Mouse (Mus musculus): ENCODE results near the gene Tmem86b.

Gene Tmem86b
- long read RNA-seq, experiment 1, partial matches to known transcripts = 0 of 1 reads
- long read RNA-seq, experiment 1, other reads (novel, unspliced or antisense) = 1 of 1 reads
- long read RNA-seq, experiment 2 = 0 reads

GRCm38 (mm10) chr7:4631031-4631430, at the start of gene Tmem86b:
Gene Tmem86b, minus strand, starts transcription at chr7:4631422.
- intact Hi-C loops (cut with DNase I) = no loop called here

GRCm38 (mm10) chr7:4675200-4675599, 44.0 kb upstream of the Tmem86b start:
- intact Hi-C loops (cut with DNase I) = no loop called here

DNA sequence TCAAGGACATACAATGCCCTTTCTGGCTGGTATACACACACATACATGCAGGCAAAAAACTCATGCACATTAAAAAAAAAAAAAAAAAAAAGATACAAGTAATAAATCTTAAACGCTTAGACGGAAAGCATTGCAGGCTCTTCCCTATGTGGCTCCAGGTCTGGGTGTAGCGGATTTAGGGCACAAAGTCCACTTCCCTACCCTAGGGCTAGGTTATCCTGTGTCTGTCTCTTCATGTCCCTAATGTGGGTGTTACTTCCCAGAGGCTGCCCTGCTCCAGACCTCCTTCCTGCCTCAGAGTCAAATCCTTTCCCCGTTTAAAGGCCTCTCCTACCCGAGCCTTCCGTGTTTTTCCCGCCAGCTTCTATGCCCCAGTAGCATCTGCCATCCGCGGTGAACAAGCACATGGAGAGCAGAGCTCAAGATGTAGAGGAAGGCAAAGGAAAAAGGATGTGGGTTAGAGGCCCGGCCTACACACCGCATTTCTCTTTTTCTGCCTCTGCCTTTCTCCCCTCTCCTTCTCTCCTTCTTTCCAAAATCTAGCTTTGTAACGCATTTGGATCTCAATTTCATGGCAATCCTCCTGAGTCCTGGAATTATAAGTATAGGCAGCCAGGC, 43.0 kb upstream of the Tmem86b start:
- intact Hi-C loops (cut with DNase I) = no loop called here

DNA sequence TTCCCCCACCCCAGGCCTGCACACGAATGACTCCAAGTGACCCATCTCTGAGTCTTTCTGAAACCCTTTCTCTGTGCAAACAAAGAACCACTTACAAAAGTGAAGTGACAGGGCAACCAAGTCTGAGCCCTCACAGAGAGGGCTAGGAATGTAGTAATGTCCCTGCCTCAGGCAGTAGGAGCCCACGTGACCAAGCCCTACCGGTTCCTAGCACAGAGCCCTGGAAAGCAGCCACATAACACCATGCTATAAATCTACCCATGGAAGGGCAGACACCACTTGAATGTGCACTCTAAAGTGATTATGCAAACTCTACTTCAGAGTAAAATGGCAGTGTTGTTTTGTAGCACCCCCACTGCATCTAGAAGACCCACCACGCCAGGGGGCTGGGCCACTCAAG, 40.7 kb upstream of the Tmem86b start:
- intact Hi-C loops (cut with DNase I) = no loop called here

DNA sequence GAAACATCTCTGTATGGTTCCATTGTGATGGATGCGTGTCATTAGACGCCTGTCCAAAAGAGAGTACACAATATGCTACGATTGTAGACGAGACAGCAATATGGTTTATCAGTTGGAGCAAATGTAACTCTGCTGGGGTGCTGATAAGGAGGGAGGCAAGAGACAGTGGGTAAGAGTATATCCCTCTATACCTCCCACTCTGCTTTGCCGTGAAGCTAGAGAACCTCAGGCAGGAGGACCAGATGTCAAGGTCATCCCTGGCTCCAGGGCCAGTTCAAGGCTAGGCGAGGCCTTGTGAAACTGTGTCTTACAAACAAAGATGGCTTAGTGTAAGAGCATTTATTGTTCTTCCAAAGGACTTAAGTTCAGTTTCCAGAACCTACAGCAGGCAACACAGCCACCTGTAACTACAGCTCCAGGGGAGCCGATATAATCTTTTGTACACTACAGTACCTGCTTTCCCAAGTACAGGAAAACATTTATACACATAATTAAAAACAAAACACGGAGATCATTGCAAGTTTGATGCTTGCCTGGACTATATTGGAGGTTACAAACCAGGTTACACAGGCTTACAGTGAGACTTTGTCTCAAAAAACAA, 39.5 kb upstream of the Tmem86b start:
- intact Hi-C loops (cut with DNase I) = no loop called here

- intact Hi-C loops (cut with DNase I) = no loop called here
Observed at GRCm38 (mm10) chr7:4669156-4669555, 37.9 kb upstream of the Tmem86b start.

GRCm38 (mm10) chr7:4668506-4668905, 37.3 kb upstream of the Tmem86b start:
- intact Hi-C loops (cut with DNase I) = no loop called here

DNA sequence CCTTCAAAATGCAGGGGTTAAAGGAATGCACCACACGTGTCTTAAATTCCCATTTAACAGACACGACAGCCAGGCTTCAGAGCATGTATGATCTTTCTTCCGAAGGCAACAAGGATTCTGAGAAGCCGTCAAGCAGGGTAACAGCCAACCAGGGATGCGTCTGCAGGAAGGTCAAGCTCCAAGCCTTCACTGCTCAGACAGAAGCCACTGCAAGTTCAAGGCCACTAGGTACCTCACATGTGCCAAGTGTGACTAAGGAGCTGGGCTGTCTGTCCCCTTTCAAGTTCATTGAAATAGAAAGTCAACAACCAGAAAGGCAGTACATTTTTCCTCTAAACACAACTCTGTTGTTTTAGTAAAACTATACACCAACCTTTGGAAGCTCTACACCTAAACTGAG, 35.6 kb upstream of the Tmem86b start:
- intact Hi-C loops (cut with DNase I) = no loop called here

DNA sequence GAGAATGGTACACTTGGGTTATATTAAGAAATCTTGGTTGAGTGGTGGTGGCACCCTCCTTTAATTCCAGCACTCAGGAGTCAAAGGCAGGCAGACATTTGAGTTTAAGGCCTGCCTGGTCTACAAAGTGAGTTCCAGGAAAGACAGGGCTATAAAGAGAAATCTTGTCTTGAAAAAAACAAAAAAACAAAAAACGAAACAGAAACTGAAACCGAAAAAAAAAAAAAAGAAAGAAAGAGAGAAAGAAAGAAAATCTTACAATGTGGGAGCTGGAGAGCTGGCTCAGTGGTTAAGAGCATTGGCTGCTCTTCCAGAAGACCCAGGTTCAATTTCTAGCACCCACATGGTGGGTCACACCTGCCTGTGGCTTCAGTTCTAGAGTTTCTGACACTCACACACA, 32.5 kb upstream of the Tmem86b start:
- intact Hi-C loops (cut with DNase I) = no loop called here

DNA sequence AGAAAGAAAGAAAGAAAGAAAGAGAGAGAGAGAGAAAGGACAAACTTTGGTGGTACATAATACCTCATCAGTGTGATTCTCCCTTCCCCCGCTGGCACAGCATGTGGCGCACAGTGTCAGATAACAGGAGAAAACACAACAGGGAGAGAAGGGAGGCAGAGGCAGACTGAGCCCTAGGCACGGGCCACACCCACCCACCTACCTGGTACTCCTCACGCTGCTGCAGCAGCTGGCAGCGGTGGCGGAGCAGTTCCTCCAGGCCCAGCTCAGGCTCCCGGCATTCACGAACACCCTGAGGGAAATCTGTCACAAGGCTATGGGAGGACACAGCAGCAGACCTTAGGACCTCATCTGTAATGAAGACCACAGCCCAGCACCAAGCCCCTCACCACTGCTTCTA, 32.0 kb upstream of the Tmem86b start:
- intact Hi-C loops (cut with DNase I) = no loop called here

DNA sequence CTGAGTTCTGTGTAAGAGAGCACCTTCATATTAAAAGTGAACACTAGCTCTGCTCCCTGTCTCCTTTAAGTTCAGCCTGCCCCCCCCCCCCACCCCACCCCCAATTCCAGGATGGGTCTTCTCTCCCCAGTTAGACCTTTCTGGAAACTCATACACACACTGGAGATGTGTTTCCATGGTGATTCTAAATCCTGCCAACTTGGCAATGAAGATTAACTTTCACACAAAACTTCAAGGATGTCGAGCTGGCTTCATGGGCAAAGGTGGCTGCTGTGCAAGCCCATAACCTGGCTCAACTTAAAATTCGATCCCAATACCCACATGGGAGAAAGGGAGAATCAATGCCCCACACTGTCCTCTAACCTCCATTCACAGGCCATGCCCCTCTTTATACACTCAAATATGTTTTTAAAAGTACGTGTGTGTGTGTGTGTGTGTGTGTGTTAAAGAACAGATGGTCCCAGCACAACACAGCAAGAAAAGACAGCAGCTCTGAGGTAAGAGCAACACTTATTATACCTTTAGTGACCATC, 28.8 kb upstream of the Tmem86b start:
- intact Hi-C loops (cut with DNase I) = no loop called here

- intact Hi-C loops (cut with DNase I) = no loop called here
Observed at GRCm38 (mm10) chr7:4658912-4659551, 27.8 kb upstream of the Tmem86b start, which contains the start of gene Ppp6r1. Gene Ppp6r1, minus strand, starts transcription at chr7:4659019.

DNA sequence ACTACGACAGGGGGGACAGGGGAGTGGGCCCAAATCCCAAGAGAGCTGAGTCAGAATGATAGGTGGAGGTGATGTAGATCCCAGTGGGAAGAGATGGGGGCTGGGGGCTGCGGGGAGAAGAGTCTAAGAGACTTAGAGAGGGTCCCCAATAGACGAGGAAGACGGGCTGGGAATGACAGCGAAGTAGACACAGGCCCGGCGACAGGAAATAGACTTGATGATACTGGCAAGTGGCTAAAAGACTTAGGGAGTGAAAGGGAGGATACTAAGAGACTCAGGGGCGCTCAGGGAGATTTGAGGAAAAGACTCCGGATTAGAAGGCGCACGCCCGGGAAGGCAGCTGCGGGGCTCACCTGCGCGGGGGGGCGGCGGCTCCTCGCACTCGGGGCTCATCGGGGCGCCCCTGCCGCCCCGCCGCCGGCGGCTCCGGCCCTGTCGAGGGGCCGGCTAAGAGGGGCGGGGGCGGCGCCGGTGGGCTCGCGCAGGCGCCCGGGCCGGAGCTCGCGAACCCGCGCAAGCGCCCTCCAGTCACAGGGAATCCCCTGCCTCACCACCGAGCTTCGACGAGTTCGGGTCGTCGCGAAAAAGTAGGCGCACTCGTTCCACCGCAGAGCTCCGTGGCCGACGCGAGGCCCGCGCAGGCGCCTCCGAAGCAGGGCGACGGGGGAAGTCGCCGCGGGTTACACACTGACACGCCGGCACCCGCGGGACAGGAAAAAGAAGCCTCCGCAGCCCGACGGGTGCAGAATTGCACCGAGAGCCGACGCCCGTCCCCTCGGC, 27.1 kb upstream of the Tmem86b start:
- intact Hi-C loops (cut with DNase I) = no loop called here

DNA sequence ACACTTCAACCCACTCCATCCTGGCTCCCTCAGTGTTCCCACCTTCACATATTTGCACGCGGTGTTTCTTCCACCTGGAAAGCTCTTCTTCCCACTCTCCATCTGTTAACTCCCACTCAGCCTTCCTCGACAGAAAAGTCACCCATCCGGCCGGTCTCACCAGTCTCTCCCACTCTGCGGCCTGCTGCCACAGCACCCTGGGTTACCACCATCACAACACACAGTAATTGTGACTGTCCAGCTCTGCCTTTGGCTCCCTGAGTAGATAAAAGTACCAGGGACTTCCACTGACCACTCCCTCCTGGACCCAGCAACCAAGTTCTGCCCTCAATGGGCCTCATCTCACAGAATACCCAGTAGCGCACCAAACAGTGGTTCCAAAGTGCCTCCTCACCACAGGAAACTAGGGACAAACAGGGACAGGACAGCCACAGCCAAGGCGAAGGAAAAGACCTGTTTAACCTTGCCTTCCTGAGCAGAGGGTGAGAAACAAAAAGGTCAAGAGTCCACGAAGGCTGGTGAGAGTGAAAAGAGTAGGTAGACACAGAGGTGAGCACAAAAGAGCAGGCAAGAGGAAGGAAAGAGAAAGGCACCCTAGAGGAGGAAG, 26.4 kb upstream of the Tmem86b start:
- intact Hi-C loops (cut with DNase I) = no loop called here

GRCm38 (mm10) chr7:4656818-4657217, 25.6 kb upstream of the Tmem86b start:
- intact Hi-C loops (cut with DNase I) = no loop called here

DNA sequence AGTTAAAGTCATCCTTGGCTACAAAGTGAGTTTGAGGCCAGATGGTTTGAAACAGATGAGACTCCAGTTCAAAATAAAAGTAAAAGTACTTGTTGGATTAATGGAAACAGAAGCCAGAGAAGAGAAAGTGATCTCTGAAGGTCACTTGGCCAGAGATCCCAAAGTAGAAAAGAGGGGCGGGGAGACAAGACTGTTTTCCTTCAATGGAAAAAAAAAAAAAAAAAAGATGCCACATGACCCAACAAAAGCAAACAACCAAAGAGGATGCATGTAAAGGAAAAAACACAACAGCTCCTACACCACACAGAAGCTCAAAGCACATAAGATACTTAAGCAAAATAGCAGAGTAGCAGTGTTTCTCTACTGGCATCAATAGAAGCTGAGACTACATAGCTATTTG, 24.7 kb upstream of the Tmem86b start:
- intact Hi-C loops (cut with DNase I) = no loop called here

DNA sequence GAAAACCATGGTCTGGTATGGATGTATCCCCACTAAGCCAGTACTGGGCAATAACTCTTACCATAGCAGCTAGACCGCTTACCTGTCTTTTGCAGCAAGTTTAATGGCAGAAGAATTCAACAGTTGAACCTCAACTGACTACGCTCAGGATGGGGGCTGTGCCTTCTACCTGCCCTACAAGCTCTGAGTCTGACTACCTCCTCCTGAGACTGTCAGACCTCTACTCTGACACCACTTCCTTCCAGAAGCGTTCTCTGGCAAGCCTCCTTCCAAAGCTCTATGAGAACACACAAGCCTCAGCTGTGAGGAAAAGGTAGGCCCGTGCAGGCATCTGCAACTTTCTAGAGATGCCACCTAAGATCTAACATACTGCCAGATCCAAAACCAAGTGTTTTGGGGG, 24.2 kb upstream of the Tmem86b start:
- intact Hi-C loops (cut with DNase I) = no loop called here

DNA sequence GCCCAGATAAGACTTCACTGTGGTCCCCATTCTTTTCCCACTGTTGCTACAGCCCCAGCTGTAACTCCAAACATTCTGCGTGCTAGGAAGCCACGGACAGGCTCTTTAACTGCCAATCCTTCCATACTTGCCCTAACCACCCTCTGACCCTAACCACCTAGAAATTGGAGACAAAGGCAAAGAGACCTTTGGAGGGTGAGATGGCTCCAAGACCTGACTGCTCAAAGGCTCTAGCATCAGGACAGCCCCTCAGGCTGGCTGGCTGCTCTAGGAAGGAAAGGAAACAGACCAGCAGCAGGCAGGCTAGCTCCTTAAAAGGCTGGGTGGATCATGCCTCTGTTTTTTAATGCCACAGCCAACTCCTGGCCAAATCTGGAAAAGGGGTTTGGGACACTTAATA, 23.0 kb upstream of the Tmem86b start:
- intact Hi-C loops (cut with DNase I) = no loop called here

DNA sequence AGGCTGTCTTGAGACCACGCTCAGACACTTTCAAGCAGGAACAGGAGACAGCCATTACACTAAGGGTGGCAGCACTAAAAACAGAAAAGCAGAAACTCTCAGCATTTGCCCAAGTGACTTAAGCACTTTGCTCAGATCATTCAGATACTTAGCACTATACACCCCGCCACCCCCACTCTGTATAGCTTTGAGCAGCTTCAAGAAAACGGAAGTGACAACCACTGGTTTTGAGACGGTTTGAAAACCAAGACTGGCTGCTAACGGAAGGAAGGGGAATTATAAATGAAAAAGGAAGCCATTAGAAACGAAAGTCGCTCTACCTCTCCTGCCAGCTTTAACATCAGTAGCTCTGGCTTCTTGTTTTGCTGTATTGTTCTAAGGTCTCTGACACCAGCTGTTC, 22.6 kb upstream of the Tmem86b start:
- intact Hi-C loops (cut with DNase I) = no loop called here

GRCm38 (mm10) chr7:4653351-4653750, 22.1 kb upstream of the Tmem86b start:
- intact Hi-C loops (cut with DNase I) = no loop called here

DNA sequence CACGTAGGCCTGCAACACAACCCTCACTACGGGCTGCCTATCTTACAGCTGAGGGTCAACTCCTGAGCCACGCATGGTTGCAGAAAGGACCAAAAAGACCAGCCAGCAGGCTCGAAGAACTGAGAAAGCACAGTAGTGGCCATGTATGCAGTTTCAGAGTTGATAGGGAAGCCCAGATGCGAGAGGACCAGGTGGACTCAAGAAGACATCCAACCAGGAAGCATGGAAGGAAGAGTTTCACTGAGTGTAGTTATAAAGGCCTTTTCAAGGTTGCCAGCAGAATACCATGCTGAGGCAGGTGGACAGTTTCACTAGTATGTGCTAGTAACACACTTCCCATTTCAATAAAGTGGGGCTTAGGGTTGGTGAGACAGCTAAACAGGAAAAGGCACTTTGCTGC, 21.5 kb upstream of the Tmem86b start:
- intact Hi-C loops (cut with DNase I) = no loop called here
